Mouse (Mus musculus) limb, embryonic 13.5 days (tissue): ENCODE measurements around the gene Myo18a. TPM values are rescaled to one million over a fixed set of nuclear protein-coding genes. Genes with fewer than 3 reads are reported as not detected.
A peak's percentile ranks its signal among the peaks of the same experiment; 100 is the strongest.

Experiments
- ATAC-seq: fragments of 200-750 bp; cut with Nextera tagmentation; 2 replicates; pipeline ENCODE4 v1.8.0; 2017; ENCODE audit warnings: low read depth, moderate number of reproducible peaks, moderate TSS enrichment; ENCODE audit not compliant: low FRiP score
- H3K27ac ChIP-seq: fragments of 300-500 bp; sonication (generic); 2 replicates; pipeline ENCODE4 v1.5.1; 2015; ENCODE audit warnings: inconsistent platforms, mild to moderate bottlenecking, moderate library complexity
- H3K27me3 ChIP-seq: fragments of 300-500 bp; sonication (generic); 2 replicates; pipeline ENCODE4 v1.6.1; 2015; ENCODE audit warnings: mild to moderate bottlenecking, inconsistent platforms
- H3K36me3 ChIP-seq: fragments of 300-500 bp; sonication (generic); 2 replicates; pipeline ENCODE4 v1.6.1; 2015; ENCODE audit warnings: inconsistent platforms, mild to moderate bottlenecking, moderate library complexity
- H3K4me1 ChIP-seq: fragments of 300-500 bp; sonication (generic); 2 replicates; pipeline ENCODE4 v1.6.1; 2015; ENCODE audit warnings: inconsistent platforms
- H3K4me2 ChIP-seq: fragments of 300-500 bp; sonication (generic); replicated peaks from 2 replicates; pipeline ENCODE4 v1.6.1; 2015; ENCODE audit warnings: inconsistent platforms, mild to moderate bottlenecking, moderate library complexity
- H3K4me3 ChIP-seq: fragments of 300-500 bp; sonication (generic); 2 replicates; pipeline ENCODE4 v1.5.1; 2015; ENCODE audit warnings: moderate library complexity, mild to moderate bottlenecking, inconsistent platforms
- H3K9ac ChIP-seq: fragments of 300-500 bp; sonication (generic); 2 replicates; pipeline ENCODE4 v1.6.1; 2015; ENCODE audit warnings: mild to moderate bottlenecking, inconsistent platforms
- H3K9me3 ChIP-seq: fragments of 300-500 bp; sonication (generic); 2 replicates; pipeline ENCODE4 v1.6.1; 2016; ENCODE audit warnings: inconsistent platforms
- WGBS: fragments of 180-500 bp; shearing (Covaris S2); methylation state at CpG from one replicate; pipeline ENCODE4 v1.1.7; 2015; 5-methylcytosine and 5-hydroxymethylcytosine counted together
- polyA plus RNA-seq: library from polyadenylated mRNA; unstranded; fragments of >200 nt; fragmentation: Nextera tagmentation; extraction: Ambion mirVana; gene quantifications from 2 replicates; pipeline ENCODE4 v1.2.1, GENCODE M21; 2015

Myo18a gene
- polyA plus RNA-seq, 1 experiment from 2014 or later, result 40.5 TPM

DNA sequence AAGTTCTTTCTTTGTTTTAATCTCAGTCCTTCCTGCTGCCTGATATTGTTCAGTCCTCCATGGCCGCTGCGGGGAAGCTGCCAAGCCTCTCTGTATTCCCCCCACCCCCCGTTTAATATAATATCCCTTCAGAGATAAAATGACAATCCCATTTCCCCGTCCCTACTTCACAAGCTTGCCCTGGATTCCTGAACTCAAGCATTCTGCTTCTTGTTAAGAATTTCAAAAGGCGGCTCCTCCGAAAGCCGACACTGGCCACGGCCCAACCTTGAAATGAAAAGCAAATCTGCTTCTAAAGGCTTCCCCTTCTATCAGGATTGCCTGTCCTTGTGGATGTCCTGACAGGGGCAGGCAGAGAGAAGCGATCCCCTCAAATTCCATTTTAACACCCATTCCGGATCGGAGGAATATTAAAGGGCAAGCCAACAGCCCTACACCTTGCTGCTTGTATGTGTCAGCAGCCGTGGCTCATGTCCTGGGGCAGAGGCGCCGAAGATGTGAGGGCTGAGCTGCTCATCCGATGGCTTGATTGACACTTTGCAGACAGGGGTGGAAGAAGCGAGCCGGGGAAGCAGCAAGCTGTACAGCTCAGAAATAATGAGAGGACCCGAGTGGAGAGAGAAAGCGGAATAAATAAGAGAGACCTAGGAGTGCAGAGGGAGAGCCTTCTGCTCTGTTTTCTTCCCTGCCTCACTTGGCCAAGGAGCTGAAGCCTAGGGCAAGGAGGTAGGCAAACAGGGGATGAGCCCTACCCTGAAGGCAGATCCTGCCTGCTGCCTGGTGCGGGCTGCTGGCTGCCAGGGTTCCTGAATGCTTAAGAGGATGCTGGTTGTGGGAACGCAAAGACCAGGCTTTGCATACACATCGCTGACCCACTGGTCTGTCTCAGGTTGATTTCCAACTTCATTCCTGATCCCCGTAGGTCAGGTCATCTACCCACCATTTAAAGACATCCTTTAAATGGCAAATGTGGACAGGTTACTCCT, 134.1 kb downstream of the Myo18a start:
- no peak overlapping the region for H3K9ac ChIP-seq
- WGBS, result 19% methylated on average over 23 of the region's 23 CpGs
- peaks cover 35% of the 10 kb centered on the region for H3K4me1 ChIP-seq
- peaks cover 56% of the 10 kb centered on the region for H3K27me3 ChIP-seq
- no peak for ATAC-seq
- H3K4me2 ChIP-seq, result peak overlapping the region; percentile 31
- H3K27ac ChIP-seq, result peak overlapping the region; percentile 10; the same call in 1 of the 2 replicates
- no peaks in the 10 kb centered on the region for H3K36me3 ChIP-seq
- no peaks in the 10 kb centered on the region for H3K9me3 ChIP-seq
- H3K4me3 ChIP-seq, result peak overlapping the region; percentile 10; the same call in 1 of the 2 replicates

DNA sequence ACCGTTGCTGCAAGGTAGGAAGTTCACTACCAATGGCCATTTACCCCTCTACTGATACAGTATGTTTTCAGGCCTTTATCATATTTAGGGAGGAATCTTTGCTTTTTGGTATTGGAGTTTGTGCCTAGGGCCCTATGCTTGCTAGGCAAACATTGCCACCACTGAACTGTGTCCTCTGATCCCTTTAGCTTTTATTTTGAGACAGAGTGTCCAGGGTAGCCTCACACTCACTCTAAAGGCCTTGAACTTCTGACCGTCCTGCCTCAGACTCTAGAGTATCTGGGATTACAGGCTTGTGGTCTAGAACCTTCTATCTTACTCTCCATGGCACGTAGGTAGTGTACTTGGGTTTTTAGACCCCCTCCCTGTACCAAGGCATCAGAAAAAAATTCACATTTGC, 137.1 kb downstream of the Myo18a start:
- Histone ChIP-seq H3K36me3 (no peaks in the 10 kb centered on the region), H3K27ac (no peak overlapping the region), H3K4me1 (peaks cover 23% of the 10 kb centered on the region), H3K9me3 (no peaks in the 10 kb centered on the region), H3K4me2 (no peak overlapping the region), H3K27me3 (peaks cover 56% of the 10 kb centered on the region), H3K4me3 (no peak overlapping the region), H3K9ac (no peak overlapping the region)
- ATAC-seq, result no peak
- 91% methylated on average over 3 of the region's 3 CpGs for WGBS

DNA sequence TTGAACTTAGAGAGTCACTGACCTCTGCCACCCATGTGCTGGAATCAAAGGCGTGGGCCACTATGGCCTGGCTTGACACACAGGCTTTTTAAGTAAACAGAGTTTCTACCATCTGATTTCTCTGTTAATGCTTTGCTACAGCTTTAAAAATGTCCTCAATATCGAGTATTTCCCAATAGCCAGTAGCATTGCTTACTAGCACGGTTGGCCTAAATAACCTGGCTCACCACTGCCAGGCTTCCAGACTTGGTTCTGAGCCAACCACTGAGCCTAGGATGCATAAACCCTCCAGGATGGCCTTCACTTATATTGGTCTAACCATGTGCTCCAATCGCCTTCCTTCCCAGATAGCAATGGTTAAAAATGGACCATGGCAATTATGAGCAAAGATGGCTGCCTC, 137.7 kb downstream of the Myo18a start:
- no peak overlapping the region for H3K4me2 ChIP-seq
- WGBS, result 90% methylated on average over 4 of the region's 4 CpGs
- peaks cover 23% of the 10 kb centered on the region for H3K4me1 ChIP-seq
- no peak overlapping the region for H3K27ac ChIP-seq
- no peaks in the 10 kb centered on the region for H3K36me3 ChIP-seq
- no peak for ATAC-seq
- H3K9ac ChIP-seq, result no peak overlapping the region
- H3K27me3 ChIP-seq, result peaks cover 53% of the 10 kb centered on the region
- no peaks in the 10 kb centered on the region for H3K9me3 ChIP-seq
- H3K4me3 ChIP-seq, result no peak overlapping the region

DNA sequence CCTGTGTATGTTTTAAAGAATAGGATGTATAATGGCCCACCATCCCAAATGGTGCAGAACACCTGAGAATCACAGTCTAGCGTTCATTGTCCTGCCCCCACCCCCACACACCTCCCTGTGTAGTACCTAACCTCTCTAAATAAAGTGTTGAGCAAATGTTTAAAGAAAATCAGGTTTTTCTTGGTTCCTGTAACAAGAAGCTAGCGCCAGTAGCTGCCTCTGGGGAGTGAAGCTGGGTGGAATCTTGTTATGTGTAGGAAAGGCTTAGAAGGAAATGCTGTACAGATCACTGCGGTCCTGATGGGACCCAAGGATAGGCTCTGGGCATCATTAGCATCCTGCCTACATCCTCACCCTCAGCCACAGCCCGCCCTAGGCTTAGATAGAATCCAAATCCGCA, 138.3 kb downstream of the Myo18a start:
- no peak overlapping the region for H3K27ac ChIP-seq
- peaks cover 23% of the 10 kb centered on the region for H3K4me1 ChIP-seq
- H3K36me3 ChIP-seq, result no peaks in the 10 kb centered on the region
- no peak overlapping the region for H3K4me3 ChIP-seq
- H3K27me3 ChIP-seq, result peaks cover 47% of the 10 kb centered on the region
- no peak for ATAC-seq
- 60% methylated on average over 5 of the region's 5 CpGs for WGBS
- no peaks in the 10 kb centered on the region for H3K9me3 ChIP-seq
- H3K4me2 ChIP-seq, result no peak overlapping the region
- no peak overlapping the region; the same call in 1 of the 2 replicates for H3K9ac ChIP-seq

DNA sequence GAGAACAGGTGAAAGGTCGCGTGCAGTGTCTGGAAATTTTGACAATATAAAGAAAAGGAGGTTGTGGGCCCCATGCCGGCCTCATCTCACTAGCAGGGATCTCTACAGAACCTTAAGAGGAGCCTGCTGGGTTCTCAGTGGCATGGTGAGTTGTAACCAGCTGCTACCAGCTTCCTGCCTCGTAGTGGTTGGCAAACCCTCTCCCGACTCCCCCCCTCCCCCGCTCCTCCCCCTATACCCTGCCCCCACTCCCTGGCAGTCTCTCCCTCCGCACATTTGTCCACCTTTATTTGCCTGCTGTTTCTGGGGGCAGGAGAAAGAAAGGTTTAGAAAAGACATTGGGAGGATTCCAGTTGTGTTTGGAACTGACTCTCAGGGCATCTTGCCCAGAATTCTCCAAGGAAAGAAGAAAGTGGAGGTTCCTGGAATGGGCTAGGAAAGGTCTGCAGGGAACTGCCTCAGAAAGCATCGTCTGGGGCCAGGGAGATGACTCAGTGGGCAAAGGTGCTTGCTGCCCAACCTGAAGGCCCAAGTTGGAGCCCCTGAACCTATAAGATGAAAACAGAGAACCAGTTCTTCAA, 138.8 kb downstream of the Myo18a start:
- no peak for ATAC-seq
- H3K9me3 ChIP-seq, result no peaks in the 10 kb centered on the region
- H3K27me3 ChIP-seq, result peaks cover 43% of the 10 kb centered on the region

DNA sequence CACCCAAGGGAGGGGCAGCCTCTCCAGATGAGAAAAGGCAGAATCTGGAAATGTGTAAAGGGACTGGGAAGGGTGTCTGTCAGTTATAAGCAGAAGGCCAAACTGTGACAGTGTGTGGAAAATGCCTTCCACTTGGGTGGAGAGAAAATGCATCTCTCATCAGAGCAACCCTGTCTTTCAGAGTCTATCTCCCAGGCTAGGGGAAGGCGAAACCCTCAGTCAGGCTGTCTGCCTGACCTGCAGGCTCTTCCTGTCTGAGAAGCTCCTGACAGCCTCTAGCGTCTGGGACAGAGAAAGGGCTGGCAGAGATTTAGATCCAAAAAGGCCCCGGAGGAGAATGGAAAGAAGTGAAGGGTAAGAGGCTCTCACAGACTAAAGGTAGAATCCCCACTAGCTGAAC, 140.7 kb downstream of the Myo18a start:
- H3K27ac ChIP-seq, result no peak overlapping the region
- H3K27me3 ChIP-seq, result peaks cover 35% of the 10 kb centered on the region
- no peaks in the 10 kb centered on the region for H3K9me3 ChIP-seq
- no peak overlapping the region for H3K9ac ChIP-seq
- H3K4me1 ChIP-seq, result peaks cover 18% of the 10 kb centered on the region
- H3K36me3 ChIP-seq, result no peaks in the 10 kb centered on the region
- H3K4me2 ChIP-seq, result no peak overlapping the region
- 33% methylated on average over 3 of the region's 3 CpGs for WGBS
- H3K4me3 ChIP-seq, result no peak overlapping the region
- no peak for ATAC-seq

More for the DNA sequence above, 138.8 kb downstream of the Myo18a start:
- H3K27ac ChIP-seq, result no peak overlapping the region
- peaks cover 20% of the 10 kb centered on the region for H3K4me1 ChIP-seq
- no peaks in the 10 kb centered on the region for H3K36me3 ChIP-seq
- WGBS, result 39% methylated on average over 8 of the region's 8 CpGs
- no peak overlapping the region for H3K4me3 ChIP-seq
- H3K9ac ChIP-seq, result no peak overlapping the region; the same call in 1 of the 2 replicates
- no peak overlapping the region for H3K4me2 ChIP-seq

DNA sequence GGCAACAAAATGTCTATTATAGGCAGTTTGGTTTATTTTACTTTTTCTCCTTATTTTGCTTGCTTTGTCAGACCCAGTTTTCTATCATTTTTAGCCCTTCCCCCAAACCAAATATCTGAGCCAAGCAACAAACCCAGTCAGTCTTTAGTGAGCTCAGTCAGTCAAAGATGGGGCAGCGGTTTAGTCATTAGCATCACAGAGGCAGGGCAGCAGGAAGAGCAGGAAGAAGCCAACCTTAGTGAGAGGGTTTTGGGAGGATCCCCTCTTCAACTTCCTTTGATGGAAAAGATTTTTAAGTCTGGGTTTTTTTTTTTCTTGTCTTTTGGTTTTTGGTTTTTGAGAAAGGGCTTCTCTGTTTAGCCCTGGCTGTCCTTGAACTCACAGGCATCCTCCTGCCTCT, 141.7 kb downstream of the Myo18a start:
- peaks cover 38% of the 10 kb centered on the region for H3K27me3 ChIP-seq

DNA sequence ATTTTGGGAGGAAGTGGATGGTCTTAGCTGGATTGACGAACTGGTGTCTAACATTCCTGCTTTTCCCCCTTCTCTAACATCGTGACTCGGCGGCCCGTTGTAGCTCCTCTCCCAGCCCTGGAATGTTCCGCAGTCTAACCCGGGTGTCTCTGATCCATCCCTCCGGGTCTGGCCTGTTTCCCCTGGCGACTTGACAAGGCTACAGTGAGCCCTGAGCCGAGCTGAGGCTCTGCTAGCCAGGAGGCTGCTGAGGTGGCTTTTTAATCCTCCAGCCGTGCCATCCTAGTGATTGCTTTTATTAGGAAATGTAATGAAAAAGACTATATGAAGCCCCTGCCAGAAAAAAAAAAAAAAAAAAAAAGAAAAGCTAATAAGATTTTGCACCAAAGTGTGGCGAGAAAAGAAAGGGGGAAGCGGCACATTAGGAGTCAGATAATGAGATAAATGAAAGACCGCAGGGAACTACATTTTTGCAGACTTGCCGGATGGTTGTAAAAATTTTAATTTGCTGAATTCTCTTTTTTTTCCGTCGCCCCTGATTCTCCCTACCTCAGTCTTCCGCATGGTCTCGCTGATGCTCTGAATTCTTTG, 143.1 kb downstream of the Myo18a start:
- H3K27me3 ChIP-seq, result peaks cover 38% of the 10 kb centered on the region
- no peak overlapping the region for H3K9ac ChIP-seq
- no peaks in the 10 kb centered on the region for H3K36me3 ChIP-seq
- 32% methylated on average over 19 of the region's 19 CpGs for WGBS
- H3K4me3 ChIP-seq, result no peak overlapping the region
- peaks cover 18% of the 10 kb centered on the region for H3K4me1 ChIP-seq
- no peak for ATAC-seq
- H3K27ac ChIP-seq, result no peak overlapping the region
- no peaks in the 10 kb centered on the region for H3K9me3 ChIP-seq
- 0 out of 2 replicates have a peak overlapping the region, but pooled peaks have one; percentile 38 for H3K4me2 ChIP-seq

More for the DNA sequence above, 141.7 kb downstream of the Myo18a start:
- H3K9me3 ChIP-seq, result no peaks in the 10 kb centered on the region
- no peak overlapping the region for H3K4me3 ChIP-seq
- ATAC-seq, result no peak
- H3K4me2 ChIP-seq, result no peak overlapping the region
- no peak overlapping the region for H3K27ac ChIP-seq
- no peak overlapping the region for H3K9ac ChIP-seq
- 53% methylated on average over 1 of the region's 1 CpGs for WGBS
- no peaks in the 10 kb centered on the region for H3K36me3 ChIP-seq
- peaks cover 18% of the 10 kb centered on the region for H3K4me1 ChIP-seq

DNA sequence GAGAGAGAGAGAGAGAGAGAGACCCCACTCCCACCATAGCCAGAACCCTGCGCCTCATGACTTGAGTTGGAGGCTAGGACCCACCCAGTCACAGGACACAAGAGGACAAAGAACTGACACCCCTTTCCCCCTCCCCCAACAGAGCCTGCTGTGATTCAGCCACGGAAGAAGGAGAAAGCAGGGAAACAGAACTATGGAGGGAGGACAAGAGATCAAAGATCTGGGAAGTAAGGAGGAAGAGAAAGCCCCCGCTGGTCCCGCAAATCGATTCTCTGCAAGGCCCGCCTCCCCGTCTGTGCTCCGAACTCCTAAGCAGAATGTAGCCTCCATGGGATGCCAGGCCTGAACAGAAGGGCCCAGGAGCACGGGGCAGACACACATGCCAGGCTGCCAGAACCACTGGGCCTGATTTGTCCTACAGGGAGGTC, 143.7 kb downstream of the Myo18a start:
- no peak overlapping the region for H3K27ac ChIP-seq
- no peak overlapping the region; the same call in 1 of the 2 replicates for H3K4me3 ChIP-seq
- no peaks in the 10 kb centered on the region for H3K9me3 ChIP-seq
- peaks cover 13% of the 10 kb centered on the region for H3K4me1 ChIP-seq
- no peaks in the 10 kb centered on the region for H3K36me3 ChIP-seq
- peak overlapping the region; percentile 35; the same call in 1 of the 2 replicates for H3K9ac ChIP-seq
- no peak for ATAC-seq
- peaks cover 33% of the 10 kb centered on the region for H3K27me3 ChIP-seq
- 19% methylated on average over 9 of the region's 9 CpGs for WGBS
- H3K4me2 ChIP-seq, result peak overlapping the region; percentile 38

DNA sequence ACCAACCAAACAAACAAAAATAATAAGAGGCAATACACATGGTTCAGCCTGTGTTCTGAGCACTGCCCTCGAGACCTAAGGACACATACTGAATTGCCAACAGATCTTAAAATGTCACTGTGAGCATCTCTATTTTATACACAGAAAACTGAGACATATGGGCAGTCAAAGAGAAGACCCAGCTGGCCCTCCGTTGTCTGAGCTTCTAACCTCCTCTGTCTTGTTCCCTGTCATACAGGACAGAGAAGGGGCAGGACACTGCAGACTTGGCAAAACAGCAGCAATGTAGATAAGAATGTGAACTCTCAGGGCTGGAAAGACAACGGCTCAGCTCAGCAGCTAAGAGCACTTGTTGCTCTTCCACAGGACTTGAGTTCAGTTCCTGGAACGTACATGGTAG, 145.4 kb downstream of the Myo18a start:
- Histone ChIP-seq H3K27ac (no peak overlapping the region), H3K36me3 (no peaks in the 10 kb centered on the region), H3K9ac (no peak overlapping the region), H3K4me3 (no peak overlapping the region), H3K9me3 (no peaks in the 10 kb centered on the region), H3K4me2 (no peak overlapping the region), H3K4me1 (peaks cover 8% of the 10 kb centered on the region; the same call in 1 of the 2 replicates), H3K27me3 (peaks cover 48% of the 10 kb centered on the region)
- no peak for ATAC-seq
- 80% methylated on average over 4 of the region's 4 CpGs for WGBS

DNA sequence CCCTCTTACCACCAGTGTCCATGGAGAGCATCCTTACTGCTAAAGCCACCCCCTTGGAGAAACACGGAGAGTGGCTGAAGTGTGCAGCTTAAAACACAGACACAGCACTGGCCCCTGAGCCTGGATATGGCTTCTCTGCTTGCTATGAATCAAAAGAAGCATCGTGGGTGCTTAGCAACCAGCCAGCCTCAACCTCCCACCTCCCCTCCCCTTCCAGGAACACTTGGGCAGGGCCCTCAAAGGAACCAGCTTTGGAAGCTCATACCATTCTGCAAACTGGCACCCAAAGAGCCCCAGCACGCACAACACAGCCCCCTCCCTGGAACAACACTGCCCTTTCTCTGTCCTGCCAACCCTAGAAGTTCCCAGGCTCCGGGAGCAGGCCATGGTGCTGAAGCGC, 146.3 kb downstream of the Myo18a start:
- Histone ChIP-seq H3K4me3 (no peak overlapping the region), H3K9me3 (no peaks in the 10 kb centered on the region), H3K27ac (no peak overlapping the region), H3K4me2 (no peak overlapping the region), H3K9ac (no peak overlapping the region), H3K4me1 (peaks cover 6% of the 10 kb centered on the region; the same call in 1 of the 2 replicates), H3K36me3 (no peaks in the 10 kb centered on the region), H3K27me3 (peaks cover 55% of the 10 kb centered on the region)
- 21% methylated on average over 5 of the region's 5 CpGs for WGBS
- ATAC-seq, result no peak

DNA sequence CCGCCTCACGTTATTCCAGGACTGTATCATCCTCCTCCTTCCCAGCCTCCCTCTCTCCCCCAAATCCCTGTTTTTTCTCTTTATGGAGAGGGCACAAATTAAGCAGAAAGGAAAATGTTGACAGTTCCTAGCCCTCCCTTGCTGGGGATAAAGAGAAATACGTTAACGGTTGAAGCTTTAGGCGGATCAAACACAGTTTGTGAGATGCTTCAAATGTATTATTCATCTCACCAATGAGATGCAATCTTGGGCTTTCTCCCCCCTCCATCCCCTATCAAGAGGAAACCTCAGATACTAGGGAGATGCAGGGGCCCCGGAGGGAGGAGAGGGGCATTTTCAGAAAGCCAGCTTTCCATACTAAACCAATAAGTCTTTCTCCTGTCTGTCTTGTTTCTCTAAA, 146.7 kb downstream of the Myo18a start:
- H3K9me3 ChIP-seq, result no peaks in the 10 kb centered on the region
- H3K9ac ChIP-seq, result no peak overlapping the region
- H3K36me3 ChIP-seq, result no peaks in the 10 kb centered on the region
- H3K4me1 ChIP-seq, result peaks cover 9% of the 10 kb centered on the region
- H3K4me3 ChIP-seq, result no peak overlapping the region
- H3K4me2 ChIP-seq, result no peak overlapping the region
- peaks cover 58% of the 10 kb centered on the region for H3K27me3 ChIP-seq
- no peak overlapping the region for H3K27ac ChIP-seq
- 27% methylated on average over 6 of the region's 6 CpGs for WGBS
- ATAC-seq, result no peak
